Mouse (Mus musculus) midbrain, embryonic 16.5 days (tissue): ENCODE measurements around the gene H2afy. TPM values are rescaled to one million over a fixed set of nuclear protein-coding genes. Genes with fewer than 3 reads are reported as not detected.

Experiments
- ATAC-seq: fragments of 200-750 bp; cut with Nextera tagmentation; 2 replicates; pipeline ENCODE4 v1.8.0; 2017; ENCODE audit warnings: moderate TSS enrichment
- H3K27ac ChIP-seq: fragments of 300-500 bp; sonication (generic); 2 replicates; pipeline ENCODE4 v1.5.1; 2014; ENCODE audit warnings: mild to moderate bottlenecking, low read length, mixed read lengths
- H3K27me3 ChIP-seq: fragments of 300-500 bp; sonication (generic); 2 replicates; pipeline ENCODE4 v1.6.1; 2014; ENCODE audit warnings: low read depth, low read length, mixed read lengths; ENCODE audit not compliant: control insufficient read depth, insufficient read depth
- H3K36me3 ChIP-seq: fragments of 300-500 bp; sonication (generic); 2 replicates; pipeline ENCODE4 v1.6.1; 2014; ENCODE audit warnings: mild to moderate bottlenecking, low read length, moderate library complexity, mixed read lengths; ENCODE audit not compliant: control insufficient read depth, insufficient read depth
- H3K4me1 ChIP-seq: fragments of 300-500 bp; sonication (generic); 2 replicates; pipeline ENCODE4 v1.6.1; 2014; ENCODE audit warnings: mild to moderate bottlenecking, low read length, mixed read lengths; ENCODE audit not compliant: control insufficient read depth, insufficient read depth
- H3K4me2 ChIP-seq: fragments of 300-500 bp; sonication (generic); 2 replicates; pipeline ENCODE4 v1.6.1; 2014; ENCODE audit warnings: mild to moderate bottlenecking, low read length, mixed read lengths
- H3K4me3 ChIP-seq: fragments of 300-500 bp; sonication (generic); 2 replicates; pipeline ENCODE4 v1.5.1; 2014; ENCODE audit warnings: low read depth, mild to moderate bottlenecking, low read length, moderate library complexity, mixed read lengths
- H3K9ac ChIP-seq: fragments of 300-500 bp; sonication (generic); 2 replicates; pipeline ENCODE4 v1.6.1; 2014; ENCODE audit warnings: low read depth, low read length, mixed read lengths
- H3K9me3 ChIP-seq: fragments of 300-500 bp; sonication (generic); replicated peaks from 2 replicates; pipeline ENCODE4 v1.6.1; 2014; ENCODE audit warnings: mild to moderate bottlenecking, low read length, mixed read lengths; ENCODE audit not compliant: control insufficient read depth, poor library complexity, severe bottlenecking
- WGBS: fragments of 180-500 bp; shearing (Covaris S2); extraction: QIAGEN DNeasy Blood & Tissue Kit; methylation state at CpG from one replicate; pipeline ENCODE4 v1.1.7; 2014; 5-methylcytosine and 5-hydroxymethylcytosine counted together
- polyA plus RNA-seq: library from polyadenylated mRNA; unstranded; fragments of >200 nt; fragmentation: Nextera tagmentation; extraction: Ambion mirVana; gene quantifications from 2 replicates; pipeline ENCODE4 v1.2.1, GENCODE M21; 2015

Gene H2afy
- polyA plus RNA-seq, 1 experiment from 2014 or later: 243 TPM

DNA sequence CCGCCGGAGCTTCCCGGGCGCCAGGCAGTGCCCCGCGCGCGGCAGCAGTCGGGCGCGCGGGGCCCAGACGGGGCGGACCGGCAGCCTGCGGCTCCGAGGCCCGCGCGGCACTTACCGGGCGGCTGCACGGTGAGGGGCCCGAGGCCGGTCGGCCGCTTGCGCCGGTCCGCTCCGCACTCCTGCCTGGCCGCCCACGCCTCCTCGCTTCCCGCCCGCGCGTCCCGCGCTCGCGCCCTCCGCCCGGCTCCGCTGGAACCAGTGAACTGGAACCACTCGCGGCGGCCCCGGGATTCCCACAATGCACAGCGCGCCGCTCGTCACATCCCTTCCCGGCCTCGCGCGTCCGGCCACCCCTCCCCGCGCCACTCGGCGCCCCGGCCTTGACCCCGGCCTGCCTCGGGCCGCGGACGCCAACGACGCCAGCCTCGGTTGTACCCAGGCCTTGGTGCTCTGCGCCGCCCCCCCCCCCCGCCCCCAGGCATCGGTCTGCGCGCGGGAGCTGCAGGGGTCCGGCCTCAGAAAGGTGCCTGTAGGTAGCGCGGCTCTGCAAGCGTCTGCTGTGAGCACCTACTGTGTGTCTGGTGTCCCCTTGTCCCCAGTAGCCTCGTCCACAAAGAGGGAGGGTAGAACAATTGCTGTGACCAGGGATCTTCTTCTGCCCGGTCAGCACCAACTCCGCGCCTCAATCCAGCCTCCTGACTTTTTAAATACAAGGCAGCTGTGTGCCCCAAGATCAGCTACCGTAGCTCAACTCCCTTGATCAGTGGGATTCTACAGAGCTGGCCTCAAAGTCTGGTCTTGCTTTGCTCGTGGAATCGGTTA, 719 bp downstream of the H2afy start:
- under 1% methylated on average over 69 of the region's 89 CpGs for WGBS
- Histone ChIP-seq H3K4me3 (peak overlapping the region; percentile 96), H3K27me3 (no peaks in the 10 kb centered on the region), H3K36me3 (no peaks in the 10 kb centered on the region), H3K4me1 (peaks cover 21% of the 10 kb centered on the region), H3K9ac (peak overlapping the region; percentile 96), H3K9me3 (no peaks in the 10 kb centered on the region; the same call in 1 of the 2 replicates), H3K27ac (peak overlapping the region; percentile 87), H3K4me2 (peak overlapping the region; percentile 86)
- ATAC-seq: peak; percentile 83

DNA sequence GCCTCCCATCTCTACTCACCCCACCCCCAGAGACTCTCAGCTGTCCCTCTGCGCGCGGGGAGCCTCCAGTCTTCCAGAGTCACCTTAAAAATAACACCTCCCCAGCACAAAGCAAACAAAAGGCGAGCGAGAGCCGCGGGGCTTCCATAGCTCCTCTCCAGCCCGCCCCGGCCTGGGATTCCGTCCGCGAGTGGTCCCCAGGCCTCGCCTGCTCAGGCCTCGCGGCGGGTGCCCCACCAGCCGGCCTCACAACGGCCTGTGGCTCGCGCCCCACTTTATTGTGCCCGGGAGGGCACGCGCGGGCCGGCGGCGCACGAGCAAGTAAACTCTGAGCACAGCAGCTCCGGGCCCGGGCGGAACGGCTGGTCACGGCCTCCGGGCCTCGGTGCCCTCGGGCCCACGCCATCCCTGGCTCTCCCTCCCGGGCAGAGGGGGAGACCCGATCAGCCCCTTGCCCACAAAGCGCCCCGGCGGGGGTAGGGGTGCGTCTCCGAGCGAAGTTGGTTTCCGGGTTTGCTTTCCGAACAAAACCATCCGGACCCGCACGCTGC, 1.5 kb downstream of the H2afy start:
- peak overlapping the region; percentile 96 for H3K9ac ChIP-seq
- peak overlapping the region; percentile 96 for H3K4me3 ChIP-seq
- H3K27me3 ChIP-seq: no peaks in the 10 kb centered on the region
- H3K4me1 ChIP-seq: peaks cover 21% of the 10 kb centered on the region
- H3K36me3 ChIP-seq: 0 out of 2 replicates have a peak, but pooled peaks cover 2% of the 10 kb centered on the region
- peak; percentile 75 for ATAC-seq
- no peaks in the 10 kb centered on the region; the same call in 1 of the 2 replicates for H3K9me3 ChIP-seq
- under 1% methylated on average over 50 of the region's 50 CpGs for WGBS
- H3K4me2 ChIP-seq: peak overlapping the region; percentile 86
- H3K27ac ChIP-seq: peak overlapping the region; percentile 87

DNA sequence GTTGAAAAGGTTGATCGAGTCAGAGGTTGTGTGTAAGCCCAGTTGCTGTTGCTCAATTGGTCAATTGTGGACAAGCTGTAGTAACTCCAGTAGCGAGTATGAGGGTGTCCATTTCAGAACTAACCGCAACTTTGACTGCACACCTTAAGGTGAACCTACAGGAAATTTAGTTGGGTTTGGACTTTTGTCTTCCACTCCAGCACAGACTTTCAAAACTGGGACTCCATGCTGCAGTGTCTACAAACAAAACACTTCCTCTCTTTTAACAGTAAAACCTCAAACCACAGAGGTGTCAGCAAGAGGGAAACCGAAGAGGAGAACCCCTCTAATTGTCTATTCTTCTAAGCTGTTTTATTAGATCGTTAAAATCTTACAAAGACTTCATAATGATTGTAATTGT, 2.1 kb downstream of the H2afy start:
- peaks cover 21% of the 10 kb centered on the region for H3K4me1 ChIP-seq
- peak overlapping the region; percentile 96; the same call in 1 of the 2 replicates for H3K9ac ChIP-seq
- no peak for ATAC-seq
- no peak overlapping the region for H3K27ac ChIP-seq
- 63% methylated on average over 5 of the region's 5 CpGs for WGBS
- H3K9me3 ChIP-seq: no peaks in the 10 kb centered on the region; the same call in 1 of the 2 replicates
- 0 out of 2 replicates have a peak, but pooled peaks cover 2% of the 10 kb centered on the region for H3K36me3 ChIP-seq
- H3K27me3 ChIP-seq: no peaks in the 10 kb centered on the region
- peak overlapping the region; percentile 86 for H3K4me2 ChIP-seq
- H3K4me3 ChIP-seq: peak overlapping the region; percentile 96

DNA sequence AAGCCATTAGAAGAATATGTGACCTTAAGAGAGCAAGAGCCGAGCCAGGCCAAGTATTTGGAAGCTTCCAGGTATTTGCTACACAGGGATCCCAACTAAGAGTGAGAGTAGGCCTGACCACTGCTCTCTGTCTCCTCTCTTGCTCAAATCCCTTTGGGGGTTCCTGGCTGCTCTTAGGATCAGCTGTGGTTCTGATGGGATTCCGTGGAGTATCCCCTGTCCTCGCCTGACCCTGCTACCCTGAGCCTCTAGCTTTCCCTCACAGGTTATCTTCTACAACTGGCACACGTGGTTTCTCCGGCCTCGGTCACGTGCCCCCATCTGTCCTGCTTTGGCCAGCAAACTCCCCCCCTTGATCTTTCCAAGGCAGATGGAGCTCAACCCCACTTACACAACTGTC, 3.2 kb downstream of the H2afy start:
- WGBS: 90% methylated on average over 7 of the region's 7 CpGs
- no peaks in the 10 kb centered on the region; the same call in 1 of the 2 replicates for H3K9me3 ChIP-seq
- no peak for ATAC-seq
- peaks cover 21% of the 10 kb centered on the region for H3K4me1 ChIP-seq
- H3K4me3 ChIP-seq: no peak overlapping the region
- H3K27me3 ChIP-seq: no peaks in the 10 kb centered on the region
- no peak overlapping the region for H3K4me2 ChIP-seq
- H3K27ac ChIP-seq: no peak overlapping the region
- H3K9ac ChIP-seq: no peak overlapping the region
- peaks cover 7% of the 10 kb centered on the region for H3K36me3 ChIP-seq

DNA sequence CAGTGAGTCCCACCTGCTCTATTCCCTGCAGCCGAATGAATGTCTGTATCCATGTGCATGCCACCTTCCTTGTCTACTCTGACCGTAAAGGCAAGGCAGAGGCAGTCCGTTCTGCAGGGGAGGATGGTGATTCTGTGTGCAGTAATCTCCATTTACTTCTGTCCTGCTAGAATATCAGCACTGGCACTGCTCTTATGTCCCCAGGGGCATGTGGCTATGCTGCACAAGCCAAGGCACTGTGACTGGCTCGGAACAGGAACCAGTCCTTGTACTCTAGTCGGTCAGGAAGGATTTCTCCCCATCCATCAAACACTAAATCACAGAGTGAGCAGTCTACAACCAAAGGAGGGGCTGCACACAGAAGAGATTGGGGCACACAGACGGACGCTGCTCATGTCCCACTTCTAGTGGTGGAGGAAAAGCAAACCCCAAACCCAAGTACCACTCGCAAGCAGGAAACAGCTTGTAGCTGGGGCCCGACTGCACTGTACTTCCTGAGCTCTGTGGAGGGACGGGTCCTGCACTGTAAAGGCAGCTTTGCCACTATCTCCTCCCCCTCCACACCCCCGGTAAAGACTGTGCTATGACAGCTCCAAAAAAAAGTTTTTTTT, 3.7 kb downstream of the H2afy start:
- H3K9me3 ChIP-seq: no peaks in the 10 kb centered on the region; the same call in 1 of the 2 replicates
- H3K9ac ChIP-seq: no peak overlapping the region
- no peak overlapping the region for H3K4me2 ChIP-seq
- H3K36me3 ChIP-seq: peaks cover 12% of the 10 kb centered on the region
- ATAC-seq: no peak
- H3K4me1 ChIP-seq: peaks cover 21% of the 10 kb centered on the region
- WGBS: 86% methylated on average over 11 of the region's 11 CpGs
- no peaks in the 10 kb centered on the region for H3K27me3 ChIP-seq
- H3K27ac ChIP-seq: no peak overlapping the region
- no peak overlapping the region for H3K4me3 ChIP-seq

DNA sequence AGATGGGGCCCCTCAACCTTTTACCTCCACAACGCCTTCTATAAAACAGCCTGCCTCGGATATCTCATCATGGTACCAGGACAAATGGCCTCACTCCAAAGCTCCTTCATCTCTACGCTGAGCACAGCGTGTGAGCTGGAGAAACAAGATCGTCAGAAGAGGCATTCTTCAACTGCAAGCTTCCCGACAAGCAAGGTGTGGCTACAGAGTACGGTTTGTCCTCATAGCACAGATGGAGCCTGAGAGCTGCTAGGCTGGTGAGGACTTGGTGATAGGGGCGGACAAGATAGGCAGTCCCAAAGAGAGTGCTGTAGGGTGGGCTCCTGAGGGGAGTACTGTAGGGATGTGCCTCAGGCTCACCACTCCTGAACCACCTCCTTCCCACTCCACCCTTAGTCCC, 5.6 kb downstream of the H2afy start:
- no peak for ATAC-seq
- WGBS: 93% methylated on average over 8 of the region's 8 CpGs
- H3K36me3 ChIP-seq: peaks cover 29% of the 10 kb centered on the region
- no peak overlapping the region for H3K4me2 ChIP-seq
- no peaks in the 10 kb centered on the region; the same call in 1 of the 2 replicates for H3K9me3 ChIP-seq
- H3K9ac ChIP-seq: no peak overlapping the region
- peaks cover 14% of the 10 kb centered on the region for H3K4me1 ChIP-seq
- no peaks in the 10 kb centered on the region for H3K27me3 ChIP-seq
- H3K27ac ChIP-seq: no peak overlapping the region
- no peak overlapping the region for H3K4me3 ChIP-seq

DNA sequence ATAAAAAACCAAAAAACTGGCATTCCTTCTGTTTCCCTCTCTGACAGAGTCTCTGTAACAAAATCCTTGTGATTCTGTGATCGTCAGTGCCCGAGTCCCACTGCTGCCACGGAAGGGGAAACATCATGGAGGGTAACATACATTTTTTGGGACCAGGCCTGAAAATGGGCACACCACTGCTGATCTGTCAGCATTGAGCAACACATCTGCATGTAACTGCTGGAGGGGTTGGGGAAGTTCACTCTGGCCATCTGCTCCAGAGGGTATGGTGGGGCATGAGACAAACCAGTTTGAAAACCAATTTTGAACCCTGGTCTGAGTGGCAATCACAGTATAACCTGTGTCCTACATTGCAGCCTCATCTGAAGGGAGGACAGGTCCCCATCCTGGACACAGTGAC, 6.6 kb downstream of the H2afy start:
- no peak overlapping the region for H3K4me3 ChIP-seq
- WGBS: 96% methylated on average over 3 of the region's 3 CpGs
- peaks cover 14% of the 10 kb centered on the region for H3K4me1 ChIP-seq
- no peak for ATAC-seq
- H3K27me3 ChIP-seq: no peaks in the 10 kb centered on the region
- no peak overlapping the region for H3K4me2 ChIP-seq
- H3K27ac ChIP-seq: no peak overlapping the region
- H3K9me3 ChIP-seq: no peaks in the 10 kb centered on the region; the same call in 1 of the 2 replicates
- H3K36me3 ChIP-seq: peaks cover 36% of the 10 kb centered on the region
- H3K9ac ChIP-seq: no peak overlapping the region

DNA sequence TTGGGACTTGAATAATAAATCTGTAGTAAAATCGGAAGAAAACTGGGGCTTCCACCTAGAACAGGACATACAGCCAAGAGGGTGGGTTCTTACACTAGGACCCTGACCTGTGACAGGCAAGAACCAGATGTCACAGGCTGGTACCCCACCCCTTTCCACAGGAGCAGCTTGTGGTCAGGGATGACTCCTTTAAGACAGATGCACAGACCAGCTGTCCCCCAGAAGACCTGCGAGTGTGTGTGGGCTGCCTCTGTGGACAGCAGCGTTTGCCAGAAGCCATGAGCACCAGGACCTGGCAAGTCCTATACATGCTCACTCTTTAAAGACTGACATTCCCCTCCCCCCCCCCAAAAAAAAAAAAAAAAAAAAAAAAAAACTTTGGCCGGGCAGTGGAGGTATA, 7.1 kb downstream of the H2afy start:
- peaks cover 36% of the 10 kb centered on the region for H3K36me3 ChIP-seq
- ATAC-seq: no peak
- H3K4me1 ChIP-seq: peaks cover 10% of the 10 kb centered on the region
- H3K27me3 ChIP-seq: no peaks in the 10 kb centered on the region
- no peak overlapping the region for H3K27ac ChIP-seq
- WGBS: 96% methylated on average over 4 of the region's 4 CpGs
- H3K9ac ChIP-seq: no peak overlapping the region
- H3K9me3 ChIP-seq: no peaks in the 10 kb centered on the region; the same call in 1 of the 2 replicates
- no peak overlapping the region for H3K4me2 ChIP-seq
- no peak overlapping the region for H3K4me3 ChIP-seq

DNA sequence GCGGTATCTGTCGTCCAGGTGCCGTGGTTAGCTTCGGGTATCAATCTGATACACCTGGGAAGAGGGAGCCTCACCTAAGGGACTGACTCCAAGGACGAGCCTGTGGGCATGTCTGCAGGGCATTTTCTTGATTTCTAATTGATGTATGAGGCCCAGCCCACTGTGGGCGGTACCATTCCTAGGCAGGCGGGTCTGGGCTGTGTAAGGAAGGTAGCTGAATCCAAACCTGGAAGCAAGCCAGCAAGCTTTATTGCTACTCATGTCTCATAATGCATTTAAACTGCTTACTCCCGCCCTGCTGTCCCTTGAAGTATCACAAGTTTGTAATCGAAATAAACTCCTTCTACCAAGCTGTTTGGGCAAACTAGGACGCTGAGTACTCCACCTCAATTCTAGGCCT, 10.5 kb downstream of the H2afy start:
- Histone ChIP-seq H3K27ac (no peak overlapping the region), H3K36me3 (peaks cover 44% of the 10 kb centered on the region), H3K9me3 (no peaks in the 10 kb centered on the region; the same call in 1 of the 2 replicates), H3K9ac (no peak overlapping the region), H3K4me3 (no peak overlapping the region), H3K4me1 (no peaks in the 10 kb centered on the region), H3K27me3 (no peaks in the 10 kb centered on the region), H3K4me2 (no peak overlapping the region)
- no peak for ATAC-seq
- WGBS: 96% methylated on average over 10 of the region's 10 CpGs
